In the genomic region with DNA sequence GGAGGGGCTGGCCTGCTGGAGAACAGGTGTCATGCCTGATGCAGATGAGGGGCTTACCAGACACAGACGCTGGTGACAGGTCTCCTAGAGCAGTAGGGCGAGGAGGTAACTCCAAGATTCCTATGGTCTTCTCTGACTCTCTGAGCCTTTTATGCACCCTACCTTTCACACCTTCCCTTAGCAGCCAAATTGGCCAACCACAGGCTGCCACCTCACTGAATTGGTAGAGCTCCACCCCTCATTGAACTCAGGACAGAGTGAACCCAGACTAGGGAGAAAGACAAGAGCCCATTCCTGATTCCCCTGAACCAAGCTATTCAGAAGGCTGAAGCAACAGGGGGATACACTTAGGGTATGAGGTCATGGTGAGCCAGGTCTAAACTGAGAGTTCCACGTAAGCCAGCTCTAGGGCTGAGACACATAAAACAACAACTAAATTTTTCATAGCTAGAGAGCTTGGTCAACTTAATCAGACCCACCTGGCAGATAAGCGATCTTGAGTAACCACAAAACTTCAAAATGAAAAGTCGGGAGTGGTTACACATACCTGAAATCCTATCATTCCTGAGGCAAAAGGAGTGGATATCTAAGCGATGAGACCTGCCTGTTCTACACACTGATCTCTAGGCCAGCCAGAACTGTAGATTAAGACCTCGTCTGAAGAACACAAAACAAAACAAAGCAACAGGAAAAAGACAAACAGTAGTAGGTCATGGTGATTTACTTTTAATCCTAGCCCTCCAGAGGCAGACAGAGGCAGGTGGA, we compare ENCODE assay signal across 31 mouse cellular contexts. TPM values are rescaled to one million over a fixed set of nuclear protein-coding genes. Genes with fewer than 3 reads are reported as not detected.
"Had no signal": no experiment of that assay in that cellular context is flagged by ENCODE, and none has a peak within 500 bp of the region (broad histone marks: within the 10 kb centered on the region; RNA-seq: fewer than 3 reads in every experiment).

A gene (minus strand): TSS at position 134 of the 765 bp plus-strand sequence.

- H3K4me3 ChIP-seq: heart, adult 2 months; heart, embryonic 12.5 days; hindbrain, embryonic 10.5 days; hindbrain, embryonic 12.5 days; intestine, embryonic 15.5 days; limb, embryonic 13.5 days; limb, embryonic 15.5 days had no signal

- H3K27me3 ChIP-seq: heart, embryonic 12.5 days; hindbrain, embryonic 12.5 days; intestine, embryonic 15.5 days; limb, embryonic 13.5 days; limb, embryonic 15.5 days had no signal

- H3K9me3 ChIP-seq: hindbrain, embryonic 10.5 days; hindbrain, embryonic 12.5 days; intestine, embryonic 15.5 days; limb, embryonic 13.5 days; limb, embryonic 15.5 days had no signal

- H3K27ac ChIP-seq: heart, adult 2 months; hindbrain, embryonic 10.5 days; hindbrain, embryonic 12.5 days; hindbrain, embryonic 14.5 days; intestine, embryonic 15.5 days; limb, embryonic 13.5 days; limb, embryonic 15.5 days had no signal

- DNase-seq: gastrocnemius, postnatal 14 days; gastrocnemius, postnatal 36 days; heart, adult 11 months; heart, adult 2 months; heart, postnatal 10 days; heart, postnatal 4 days; kidney, adult 18-20 months; kidney, adult 8-10 months; kidney, postnatal 10 days; kidney, postnatal 36 days; layer of hippocampus, adult 9-11 months; layer of hippocampus, postnatal 36 days; left cerebral cortex, postnatal 4 days had no signal

- H3K4me1 ChIP-seq: heart, embryonic 12.5 days; hindbrain, embryonic 10.5 days; hindbrain, embryonic 12.5 days; intestine, embryonic 15.5 days; limb, embryonic 13.5 days; limb, embryonic 15.5 days had no signal

- H3K4me2 ChIP-seq: heart, embryonic 12.5 days; hindbrain, embryonic 12.5 days; hindbrain, embryonic 14.5 days; intestine, embryonic 15.5 days; limb, embryonic 13.5 days; limb, embryonic 15.5 days had no signal

- ATAC-seq: hindbrain, embryonic 16.5 days; inflammation-experienced regulatory T-cells, adult 6 months; intestine, embryonic 15.5 days; intestine, postnatal 0 days had no signal

- H3K36me3 ChIP-seq: heart, embryonic 12.5 days; hindbrain, embryonic 10.5 days; hindbrain, embryonic 12.5 days; intestine, embryonic 15.5 days; limb, embryonic 13.5 days; limb, embryonic 15.5 days had no signal

- H3K9ac ChIP-seq: heart, embryonic 12.5 days; hindbrain, embryonic 12.5 days; hindbrain, embryonic 14.5 days; intestine, embryonic 15.5 days; limb, embryonic 13.5 days; limb, embryonic 15.5 days had no signal

RNA-seq across cellular contexts. Expression of the gene that starts here (rescaled TPM):
- polyA plus RNA-seq: gonadal fat pad, adult 2 months; heart, adult 2 months; heart, embryonic 12.5 days; heart, embryonic 14.5 days; heart, embryonic 16.5 days; hindbrain, embryonic 10.5 days; hindbrain, embryonic 12.5 days; hindbrain, embryonic 14.5 days; hindbrain, embryonic 16.5 days; inflammation-experienced regulatory T-cells, adult 6 months; intestine, embryonic 15.5 days; intestine, postnatal 0 days; kidney, embryonic 14.5 days; kidney, embryonic 16.5 days; large intestine, adult 2 months; limb, embryonic 11.5 days; limb, embryonic 13.5 days; liver, adult 2 months had no signal
